Mouse (Mus musculus) T-helper 2 cell (primary cell): ENCODE data around the gene Ano6.

Experiments
- in situ Hi-C: fragments of 300-600 bp; cut with MboI, MseI; formaldehyde crosslinking; loops from one replicate; pipeline ENCODE4 v1.15.1; 2025; ENCODE audit warnings: high pct_unique_total_duplicates

Gene Ano6

DNA sequence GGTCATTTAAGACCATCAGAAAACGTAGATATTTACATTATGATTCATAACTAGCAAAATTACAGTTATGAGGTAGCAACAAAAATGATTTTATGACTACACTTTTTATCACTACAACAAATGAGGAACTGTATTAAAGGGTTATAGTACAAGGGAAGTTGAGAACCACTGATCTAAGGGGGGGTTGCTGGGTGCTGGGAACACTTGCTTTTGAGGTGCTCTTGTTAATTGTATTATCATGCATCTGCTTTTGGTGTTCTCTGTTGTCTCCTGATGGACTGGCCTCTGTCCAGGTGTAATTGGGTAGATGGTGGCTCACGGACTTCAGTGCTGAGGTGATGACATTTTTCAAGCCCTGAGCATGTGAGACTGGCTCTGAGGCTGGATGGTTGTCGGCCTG is 130.4 kb downstream of the Ano6 start:
- in situ Hi-C loops, result no loop called here

DNA sequence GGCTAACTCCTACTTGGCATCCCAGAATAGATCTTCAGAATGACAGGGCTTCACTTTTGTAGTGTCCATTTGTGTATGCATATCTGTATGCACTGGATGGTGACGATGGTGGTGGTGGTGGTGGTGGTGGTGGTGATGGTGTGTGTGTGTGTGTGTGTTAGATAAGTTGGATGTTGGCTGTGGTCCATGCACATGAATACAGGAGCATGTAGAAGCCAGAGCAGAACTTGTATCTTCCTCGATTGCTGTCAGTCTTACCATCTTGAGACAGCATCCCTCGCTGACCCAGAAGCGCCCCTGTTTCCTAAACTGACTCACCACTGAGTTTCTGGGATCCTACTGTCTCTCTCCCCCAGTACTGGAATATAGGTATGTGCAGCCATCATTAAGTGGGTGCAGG is 131.0 kb downstream of the Ano6 start:
- in situ Hi-C loops, result no loop called here

DNA sequence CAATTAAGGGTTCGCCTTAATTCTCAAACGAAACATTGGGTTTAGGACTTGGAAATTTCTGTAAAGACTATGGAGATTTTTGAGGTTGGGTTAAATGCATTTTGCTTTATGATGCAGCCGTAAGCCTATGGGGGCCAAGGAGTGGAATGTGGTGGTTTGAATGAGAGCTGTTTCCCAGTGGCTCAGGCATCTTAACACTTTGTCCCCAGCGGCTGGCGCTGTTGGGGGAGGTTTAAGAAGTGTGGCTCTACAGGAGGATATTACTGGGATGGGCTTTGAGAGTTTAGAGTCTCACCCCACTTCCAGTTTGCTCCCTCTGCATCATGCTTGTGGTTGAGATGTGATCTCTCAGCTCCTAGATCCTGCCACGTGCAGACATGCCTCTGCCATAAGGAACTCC is 131.9 kb downstream of the Ano6 start:
- in situ Hi-C loops, result no loop called here

DNA sequence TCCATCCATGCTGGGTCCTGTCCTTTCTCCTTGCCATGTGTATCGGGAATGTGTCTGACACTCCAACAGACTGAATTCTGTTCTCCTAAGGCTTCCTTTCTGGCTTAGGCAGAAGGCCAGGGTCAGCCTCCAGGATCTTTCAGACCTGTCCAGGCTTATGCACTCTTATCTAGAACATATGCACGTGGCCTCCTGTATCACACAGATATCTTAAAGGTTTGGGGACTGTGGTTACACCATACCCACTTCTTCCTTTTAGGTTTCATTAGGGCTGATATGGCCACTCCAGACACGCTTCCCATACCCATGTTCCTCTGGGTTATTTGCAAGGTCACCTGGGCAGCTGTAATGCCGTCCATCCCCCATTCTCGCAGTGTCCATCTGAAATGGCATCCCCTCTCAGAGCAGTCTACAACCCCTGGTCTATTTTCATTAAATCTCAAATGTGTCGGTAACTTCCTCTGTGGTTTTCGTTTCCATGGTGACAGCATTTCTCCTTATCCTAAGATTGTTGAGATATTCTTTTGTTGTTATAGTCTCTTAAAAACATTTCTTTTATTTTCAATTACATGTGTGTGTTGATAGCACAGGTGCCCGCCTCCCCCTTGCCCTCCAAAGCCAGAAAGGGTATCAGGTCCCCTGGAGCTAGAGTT is 134.8 kb downstream of the Ano6 start:
- in situ Hi-C loops, result no loop called here

DNA sequence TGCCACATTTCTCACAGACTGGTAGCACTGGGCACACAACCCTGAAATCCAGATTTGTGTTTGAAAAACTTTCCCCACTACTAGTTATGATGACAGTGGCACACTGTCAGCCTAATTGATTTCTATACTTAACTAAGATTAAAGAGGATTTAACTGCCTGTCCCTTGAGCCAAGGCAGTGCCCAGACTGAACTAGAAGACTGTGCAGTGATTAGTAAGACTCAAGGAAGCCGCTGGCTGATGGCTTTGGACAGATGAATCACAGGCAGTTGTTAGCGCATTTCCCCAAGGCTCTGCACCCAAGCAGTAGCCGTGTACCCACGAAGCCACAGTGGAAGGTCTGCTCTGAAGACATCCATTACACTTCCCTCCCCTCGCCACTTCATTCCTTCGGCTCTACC is 138.4 kb downstream of the Ano6 start:
- in situ Hi-C loops, result no loop called here

DNA sequence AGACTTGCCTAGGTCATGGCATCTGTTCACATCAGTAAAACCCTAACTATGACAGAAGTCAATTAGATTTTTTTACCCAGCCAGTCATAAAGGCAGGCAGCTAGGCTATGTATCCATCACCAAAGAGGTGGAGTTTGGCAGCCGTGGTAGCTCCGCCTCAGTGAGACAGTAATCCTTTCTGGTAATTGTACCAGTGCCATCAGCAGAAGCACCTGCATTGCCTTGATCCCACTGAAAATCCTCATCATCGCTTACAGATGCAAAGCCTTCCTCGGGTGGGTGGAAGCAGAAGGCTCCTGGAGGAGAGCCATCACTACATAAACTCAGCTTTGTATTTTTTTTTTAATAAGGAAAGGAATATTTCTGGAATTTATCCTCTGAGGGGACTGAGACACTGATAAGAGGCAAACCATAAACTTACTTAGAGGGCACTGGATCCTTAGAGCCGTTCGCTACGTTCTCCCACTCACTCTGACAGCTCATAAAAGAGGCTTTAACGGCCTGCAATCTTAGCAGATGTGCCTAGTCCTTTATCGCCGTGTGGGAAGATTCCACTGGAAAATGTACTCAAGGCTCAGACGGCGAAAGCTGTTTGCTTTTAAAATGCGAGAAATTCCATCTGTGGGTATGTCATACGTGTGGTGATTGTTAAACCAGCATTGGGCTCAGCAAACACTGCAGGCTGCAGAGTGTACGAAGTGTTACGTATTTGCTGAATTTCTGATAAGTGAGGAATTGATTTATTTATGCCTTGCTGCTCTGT is 140.6 kb downstream of the Ano6 start:
- in situ Hi-C loops, result no loop called here

DNA sequence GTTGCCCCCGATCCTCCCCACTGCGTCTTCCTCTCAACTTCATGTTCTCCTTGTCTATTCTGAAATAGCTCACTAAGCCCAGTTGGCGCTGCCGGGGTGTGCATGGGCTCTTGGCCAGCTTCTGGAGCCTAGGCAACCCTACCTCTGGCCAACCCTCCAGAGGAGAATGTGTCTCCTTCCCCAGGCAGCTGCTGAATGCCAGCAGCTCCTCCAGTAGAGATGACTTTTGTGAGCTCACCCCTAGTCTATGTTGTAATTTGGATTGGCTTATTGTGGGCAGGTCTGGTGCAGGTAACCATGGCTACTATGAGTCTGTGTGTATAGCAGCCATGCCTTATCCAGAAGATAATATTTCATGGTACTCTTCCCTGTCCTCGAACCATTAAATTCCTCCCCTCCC is 141.7 kb downstream of the Ano6 start:
- in situ Hi-C loops, result no loop called here

DNA sequence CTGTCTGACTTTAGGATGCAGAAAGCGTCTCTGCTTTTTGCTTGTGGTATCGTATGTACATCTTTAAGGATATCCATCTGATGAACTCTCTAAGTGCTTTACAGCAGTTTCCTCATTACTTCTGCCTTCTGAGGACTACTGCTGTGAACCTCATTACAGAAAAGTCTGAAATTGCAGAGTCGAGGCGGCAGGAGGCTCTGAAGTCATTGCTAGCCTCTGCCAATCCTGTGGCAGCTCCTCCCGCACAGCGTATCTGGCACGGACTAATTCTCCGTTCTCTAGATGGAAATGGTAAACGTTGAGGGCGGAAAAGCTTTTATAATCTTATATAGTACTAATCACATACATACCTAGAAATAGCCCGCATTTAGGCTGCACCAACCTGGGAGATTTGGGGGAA is 144.5 kb downstream of the Ano6 start:
- in situ Hi-C loops, result no loop called here

DNA sequence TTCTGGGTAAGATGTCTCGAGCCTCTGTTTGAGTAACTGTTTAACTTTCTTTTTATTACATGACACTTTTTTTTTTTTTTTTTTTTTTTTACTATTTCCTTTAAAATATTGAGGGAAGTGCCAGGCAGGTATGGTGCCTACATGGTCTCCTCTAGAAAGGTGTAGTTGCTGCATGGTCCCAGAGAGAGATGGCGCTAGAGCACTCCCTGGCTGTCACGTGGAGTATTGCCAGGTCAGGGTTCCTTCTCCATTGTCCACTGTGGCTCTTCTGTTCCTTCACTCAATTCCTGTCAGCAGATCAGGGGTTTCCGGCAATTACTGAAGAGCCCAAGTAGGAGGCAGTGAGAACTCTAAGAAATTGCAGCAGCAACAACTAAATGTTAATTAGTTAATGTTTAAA is 152.8 kb downstream of the Ano6 start:
- in situ Hi-C loops, result loop anchor here (10.0 kb wide), 1 partner anchor 169 kb away; no protein-coding TSS in a partner anchor

DNA sequence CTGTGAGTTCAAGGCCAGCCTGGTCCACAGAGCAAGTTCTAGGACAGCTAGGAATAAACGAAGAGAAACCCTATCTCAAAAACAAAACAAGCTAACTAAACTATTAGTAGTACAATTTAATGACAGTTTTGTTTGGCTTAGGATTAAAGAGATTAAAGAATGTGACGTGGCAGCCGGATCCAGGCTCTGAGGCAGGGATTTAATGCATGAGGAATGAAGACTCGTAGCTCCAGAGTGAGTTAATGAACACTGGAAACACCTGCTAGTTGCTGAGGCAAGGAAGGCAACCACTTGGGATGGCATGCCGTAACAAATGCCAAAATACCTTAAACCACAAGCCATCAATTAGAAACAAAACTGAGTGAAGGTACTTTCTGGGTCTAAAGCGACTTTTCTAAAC is 153.7 kb downstream of the Ano6 start:
- in situ Hi-C loops, result loop anchor here (10.0 kb wide), 1 partner anchor 169 kb away; no protein-coding TSS in a partner anchor

DNA sequence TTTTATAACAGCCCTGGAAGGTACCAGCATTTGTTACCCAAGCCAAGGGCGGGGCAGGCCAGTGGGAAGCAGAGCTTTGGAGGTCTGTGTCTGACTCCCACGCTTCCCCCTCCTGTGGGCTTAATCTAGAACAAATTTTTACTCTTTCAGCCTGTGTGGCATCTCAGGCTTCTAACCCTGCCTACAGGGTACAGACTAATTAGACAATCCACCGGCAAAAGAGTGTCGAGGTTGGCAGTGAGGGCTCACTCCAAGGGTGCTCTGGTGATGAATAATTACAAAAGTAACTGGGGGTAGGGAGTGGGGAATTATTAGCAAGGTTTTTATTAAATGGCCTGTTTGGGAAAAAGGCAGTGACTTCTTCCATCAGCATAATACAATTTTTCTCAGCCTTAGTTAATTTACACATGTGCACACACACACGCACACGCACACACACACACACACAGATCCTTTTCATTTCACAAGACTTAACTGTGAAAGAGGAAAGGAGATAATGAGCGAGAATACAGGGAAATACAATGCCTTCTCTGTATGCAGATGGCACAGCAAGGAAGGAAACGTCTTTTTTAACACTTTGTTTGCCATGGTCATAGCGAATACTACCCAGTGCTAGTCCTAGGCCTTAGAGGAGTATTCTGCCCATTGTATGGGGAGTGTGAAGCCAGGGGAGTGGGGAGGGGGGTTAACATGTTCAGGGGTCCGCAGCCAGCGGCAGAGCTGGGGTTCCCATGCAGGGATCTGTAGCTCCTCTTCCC is 155.5 kb downstream of the Ano6 start:
- in situ Hi-C loops, result loop anchor here (10.0 kb wide), 1 partner anchor 171 kb away; no protein-coding TSS in a partner anchor

DNA sequence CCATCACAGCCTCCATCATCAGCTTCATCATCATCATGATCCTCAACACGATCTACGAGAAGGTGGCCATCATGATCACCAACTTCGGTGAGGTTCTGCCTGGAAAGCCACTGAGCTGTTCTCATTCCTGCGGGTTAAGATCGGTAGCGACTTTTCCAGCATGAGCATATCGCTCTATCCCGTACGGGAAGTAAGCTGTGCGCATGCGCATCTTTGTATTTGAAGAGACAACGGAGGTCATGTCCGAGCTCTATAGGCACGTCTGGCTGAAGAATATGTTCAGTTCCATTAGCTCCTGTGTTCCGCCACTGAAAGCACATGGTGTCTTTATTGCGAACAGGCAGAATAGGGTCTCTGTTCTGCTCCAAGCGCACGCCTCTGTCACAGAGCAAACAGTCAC is 157.8 kb downstream of the Ano6 start:
- in situ Hi-C loops, result loop anchor here (10.0 kb wide), 1 partner anchor 174 kb away; no protein-coding TSS in a partner anchor

DNA sequence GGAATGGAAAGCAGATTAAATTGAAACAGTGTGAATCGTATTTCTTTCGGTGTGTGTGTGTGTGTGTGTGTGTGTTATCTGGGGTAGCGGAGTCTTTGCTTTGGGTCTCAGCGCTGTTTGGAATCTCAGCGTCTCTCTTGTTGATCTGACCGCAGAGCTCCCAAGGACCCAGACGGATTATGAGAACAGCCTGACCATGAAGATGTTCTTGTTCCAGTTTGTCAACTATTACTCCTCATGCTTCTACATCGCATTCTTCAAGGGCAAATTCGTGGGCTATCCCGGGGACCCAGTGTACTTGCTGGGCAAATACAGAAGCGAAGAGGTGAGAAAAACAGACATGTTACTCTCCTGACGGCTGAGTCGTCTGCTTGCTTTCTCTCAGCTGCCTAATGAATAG is 158.7 kb downstream of the Ano6 start:
- in situ Hi-C loops, result loop anchor here (10.0 kb wide), 1 partner anchor 175 kb away; no protein-coding TSS in a partner anchor

DNA sequence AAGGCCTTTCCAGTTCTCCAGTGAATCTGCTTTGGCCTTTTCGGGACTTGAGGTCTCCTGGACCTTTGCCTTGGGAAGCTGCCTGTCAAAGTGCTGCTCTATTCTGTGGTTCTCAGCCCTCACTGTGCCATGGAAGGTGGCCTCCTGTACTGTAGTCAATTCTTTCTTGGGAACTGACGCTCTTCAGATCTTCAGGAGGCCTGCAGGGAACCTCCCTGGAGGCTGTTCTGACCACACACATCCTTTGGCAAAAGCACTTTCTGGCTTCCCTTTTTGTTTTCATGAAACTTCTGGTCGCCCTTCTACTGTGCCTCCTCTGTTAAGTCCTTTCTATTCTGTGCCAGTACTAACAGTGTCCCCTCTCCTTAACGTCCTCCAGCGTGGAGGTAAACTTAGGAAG is 160.9 kb downstream of the Ano6 start:
- in situ Hi-C loops, result no loop called here

DNA sequence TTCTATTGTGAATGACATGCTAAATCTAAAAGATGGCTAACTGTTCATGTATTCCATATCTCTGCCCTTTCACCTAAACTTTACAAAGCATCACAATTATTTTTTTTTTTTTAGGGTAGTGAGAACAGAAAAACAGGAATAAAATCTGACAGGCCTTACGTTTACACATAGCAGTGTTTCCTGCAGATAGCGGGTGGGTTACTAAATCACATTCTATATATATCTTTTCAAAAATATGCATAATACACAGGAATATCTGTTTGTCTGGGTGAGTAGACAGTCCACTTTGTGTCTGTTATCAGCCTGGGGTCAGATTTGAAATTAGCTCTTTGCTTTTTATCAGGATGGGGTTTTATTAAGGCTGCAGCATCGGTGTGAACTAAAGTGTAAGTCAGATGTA is 166.0 kb downstream of the Ano6 start:
- in situ Hi-C loops, result no loop called here

DNA sequence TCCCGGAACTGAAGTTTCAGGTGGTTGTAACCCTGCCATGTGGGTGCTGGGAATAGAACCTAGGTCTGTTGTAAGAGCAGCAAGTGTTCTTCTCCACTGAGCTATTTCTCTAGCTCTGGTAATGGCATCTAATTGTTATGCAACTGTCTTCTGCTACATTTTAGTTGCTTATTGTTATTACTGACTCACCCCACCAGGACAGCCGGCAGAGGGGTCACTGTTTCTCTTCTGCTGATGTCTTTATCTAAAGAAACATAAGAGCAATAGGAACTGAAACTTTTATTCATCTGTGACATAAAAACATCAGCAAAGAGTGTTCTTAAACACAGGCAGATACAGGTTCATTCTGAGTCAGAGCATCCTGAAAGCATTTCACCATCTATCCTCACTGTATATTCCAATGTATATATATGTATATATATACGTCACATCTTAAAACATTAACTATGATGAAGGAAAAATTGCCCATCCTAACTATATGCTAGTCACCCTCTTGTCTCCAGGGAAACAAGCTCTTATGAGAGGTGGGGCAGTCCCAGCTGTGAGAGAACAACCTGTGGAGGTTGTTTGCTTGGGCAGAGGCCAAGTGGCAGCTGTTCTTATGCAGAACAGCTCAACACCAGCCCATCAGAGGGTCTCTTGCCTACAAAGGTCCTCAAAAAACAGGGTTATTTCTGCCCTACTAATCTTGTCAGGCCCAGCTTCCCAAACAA is 171.9 kb downstream of the Ano6 start:
- in situ Hi-C loops, result no loop called here

DNA sequence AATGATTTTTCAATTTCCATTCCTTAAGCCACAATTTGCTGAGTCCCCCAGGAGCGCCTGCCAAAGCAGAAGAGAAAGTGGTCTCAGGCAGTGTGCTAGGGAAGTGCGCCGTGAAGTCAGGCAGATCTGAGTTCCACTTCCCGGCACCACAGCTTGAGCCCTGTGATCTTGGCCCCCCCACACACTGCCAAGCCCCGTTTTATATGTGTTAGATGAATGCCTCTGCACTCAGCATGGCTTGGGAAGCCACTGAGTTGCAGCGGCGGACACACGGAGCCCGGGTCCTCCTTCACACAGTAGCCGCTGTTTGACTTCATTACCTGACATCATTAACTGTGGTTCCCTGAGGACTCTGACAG is 172.5 kb downstream of the Ano6 start:
- in situ Hi-C loops, result no loop called here

DNA sequence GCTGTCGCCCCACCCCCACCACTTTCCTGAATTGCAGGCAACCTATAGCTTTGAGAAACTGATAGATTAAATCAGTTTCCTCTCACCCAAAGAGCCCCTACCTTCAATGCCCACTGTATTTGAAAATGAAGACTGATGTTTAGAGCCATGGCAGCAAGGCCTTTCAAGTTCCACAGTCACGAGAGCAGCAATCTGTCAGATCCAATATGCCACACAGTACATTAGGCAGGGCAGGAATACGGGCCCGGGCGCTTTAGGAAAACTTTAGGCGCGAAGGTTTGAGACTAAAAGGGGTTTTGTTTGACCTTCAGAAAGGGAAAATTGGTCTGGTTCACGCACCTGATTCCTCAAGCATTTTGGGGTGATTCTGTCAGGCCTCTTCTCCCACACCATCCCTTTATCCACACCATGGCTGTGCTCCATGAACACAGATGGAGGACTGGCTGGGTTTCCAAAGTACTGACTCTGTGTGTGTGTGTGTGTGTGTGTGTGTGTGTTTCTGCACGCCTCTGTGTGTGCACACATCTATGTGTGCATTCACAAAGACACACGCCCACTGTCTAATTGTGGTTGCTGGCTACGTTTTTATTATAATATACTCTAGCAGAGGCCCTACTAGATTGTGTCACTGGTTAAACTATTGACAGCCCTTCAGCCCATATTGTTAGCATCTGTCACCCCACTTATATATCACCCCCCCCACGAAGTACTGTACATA is 173.0 kb downstream of the Ano6 start:
- in situ Hi-C loops, result no loop called here

DNA sequence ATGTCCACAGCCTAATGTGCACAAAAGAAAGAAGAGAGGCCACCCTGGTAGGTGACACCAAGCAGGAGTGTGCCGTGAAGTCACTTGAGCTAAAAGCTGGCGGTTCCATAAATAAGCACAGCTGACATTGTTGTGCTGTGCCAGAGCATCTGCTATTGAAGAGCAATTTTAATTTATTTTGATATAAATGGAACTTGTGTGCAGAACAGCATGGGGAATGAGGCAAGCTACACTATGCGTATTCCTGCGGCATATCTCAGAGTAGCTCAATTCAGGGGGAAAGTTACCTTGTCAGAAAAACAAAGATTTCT is 173.6 kb downstream of the Ano6 start:
- in situ Hi-C loops, result no loop called here

DNA sequence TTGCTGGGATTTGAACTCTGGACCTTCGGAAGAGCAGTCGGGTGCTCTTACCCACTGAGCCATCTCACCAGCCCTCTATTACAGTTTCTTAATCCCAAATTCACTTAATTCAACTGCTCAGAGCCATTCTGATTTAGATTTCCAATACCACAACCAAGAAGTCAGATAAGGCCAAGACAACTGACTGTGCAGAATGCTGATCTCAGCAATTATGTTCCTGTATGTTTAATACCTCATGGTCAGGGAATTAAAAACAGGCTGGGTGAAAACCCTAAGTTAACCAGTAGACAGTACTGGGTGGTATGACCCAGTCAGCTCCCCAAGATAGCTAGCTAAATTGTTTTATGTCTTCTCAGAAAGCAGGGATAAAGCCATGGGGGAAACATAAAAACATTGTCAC is 176.3 kb downstream of the Ano6 start:
- in situ Hi-C loops, result no loop called here

DNA sequence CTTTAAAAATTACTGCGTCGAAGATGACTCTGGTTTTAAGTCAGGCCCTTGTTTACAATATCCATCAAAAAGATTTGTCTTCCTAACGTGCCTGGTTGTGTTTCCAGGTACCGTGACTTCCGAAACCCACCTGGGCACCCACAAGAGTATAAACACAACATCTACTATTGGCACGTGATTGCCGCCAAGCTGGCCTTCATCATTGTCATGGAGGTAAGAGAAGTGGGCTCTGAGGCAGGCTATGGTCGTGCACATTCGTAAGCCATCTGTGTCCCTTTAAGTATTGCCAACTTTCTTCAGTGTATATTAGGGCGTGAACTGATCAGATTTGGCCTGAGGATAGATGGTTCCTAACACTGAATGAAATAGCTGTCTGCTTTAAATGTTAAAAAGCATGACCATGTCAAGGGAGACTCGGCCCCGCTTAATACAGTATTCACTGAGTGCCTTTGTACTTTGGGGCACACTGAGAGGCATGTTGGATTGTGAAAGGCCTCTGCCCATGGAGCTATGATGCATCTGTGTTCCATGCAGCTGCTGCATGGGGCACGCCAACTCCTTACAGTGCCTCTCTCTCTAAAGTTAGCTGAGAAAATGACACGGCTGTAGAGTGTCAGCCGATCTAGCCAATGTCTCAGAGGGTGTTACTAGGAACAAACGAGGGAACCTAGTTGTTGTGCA is 177.0 kb downstream of the Ano6 start:
- in situ Hi-C loops, result no loop called here
